Mouse (Mus musculus) cerebellum, postnatal 10 days (tissue): ENCODE measurements at regions not wholly inside any gene's neighbourhood (a gene's known extent, or its start where the extent isn't known, plus 50 kb on each side); places are given as distances from the start of the nearest gene placed in this dataset.
A peak's percentile ranks its signal among the peaks of the same experiment; 100 is the strongest.

Experiments
- DNase-seq, 2 experiments: peaks; one replicate each; pipeline ENCODE4 v3.0.0; 2021; ENCODE audit warnings: mixed read lengths in 2 of 2

DNA sequence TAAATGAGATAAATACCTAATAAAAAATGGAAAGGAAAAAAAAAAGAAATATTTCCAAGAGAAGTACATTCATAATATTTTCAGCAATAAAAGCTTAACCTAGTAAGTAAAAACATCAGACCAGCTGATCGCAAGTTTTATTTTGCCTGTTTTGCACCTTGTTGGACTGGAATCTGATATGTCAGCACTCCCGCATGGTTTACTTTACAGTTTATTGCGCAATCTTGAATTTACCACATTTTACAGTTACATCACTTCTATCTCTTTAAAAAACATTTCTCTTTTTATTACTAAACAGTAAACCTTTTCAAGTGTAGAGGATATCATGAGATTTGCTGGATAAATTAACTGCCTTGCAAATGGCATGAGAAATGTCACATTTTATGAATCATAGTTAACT is 669.1 kb upstream of the Slitrk1 start:
- DNase-seq: no peak

DNA sequence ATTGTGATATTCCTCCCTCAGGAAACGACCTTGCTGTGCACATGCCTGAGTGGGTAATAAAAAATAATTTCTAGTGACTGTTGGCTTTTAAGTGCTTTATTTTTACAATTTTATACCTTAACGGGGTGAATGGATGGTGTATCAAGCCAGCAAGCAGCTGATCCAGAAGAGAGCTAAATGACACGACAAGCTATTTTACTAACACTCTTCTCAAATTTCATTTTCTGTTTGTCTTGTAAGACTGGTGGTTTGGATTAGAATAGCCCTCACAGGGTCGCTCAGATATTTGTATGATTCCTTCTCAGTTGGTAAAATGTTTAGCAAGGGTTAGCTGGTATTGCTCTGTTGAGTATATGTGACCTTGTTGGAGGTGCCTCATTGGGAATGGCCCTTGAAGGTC is 665.7 kb upstream of the Slitrk1 start:
- no peak for DNase-seq

DNA sequence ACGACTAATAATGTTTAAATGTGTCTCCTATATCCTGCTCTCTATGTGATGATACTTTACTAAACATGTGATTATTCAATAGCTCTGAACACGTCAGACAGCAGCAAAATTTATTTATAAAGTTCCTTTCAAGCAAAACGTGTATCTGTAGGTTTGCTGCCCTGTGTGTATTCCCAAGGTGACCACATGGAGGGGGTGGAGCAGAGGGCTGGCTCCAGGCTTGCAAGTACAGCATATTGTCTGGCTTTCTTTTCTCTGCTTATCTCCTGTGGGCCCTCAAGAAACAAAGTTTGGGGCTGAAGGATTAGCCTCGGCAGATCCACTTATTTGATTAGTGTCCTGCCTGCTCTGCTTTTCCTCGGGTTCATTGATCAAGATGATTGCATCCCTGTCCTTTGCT is 636.6 kb upstream of the Slitrk1 start:
- peak in 1 of 2 experiments; percentile 2 for DNase-seq

DNA sequence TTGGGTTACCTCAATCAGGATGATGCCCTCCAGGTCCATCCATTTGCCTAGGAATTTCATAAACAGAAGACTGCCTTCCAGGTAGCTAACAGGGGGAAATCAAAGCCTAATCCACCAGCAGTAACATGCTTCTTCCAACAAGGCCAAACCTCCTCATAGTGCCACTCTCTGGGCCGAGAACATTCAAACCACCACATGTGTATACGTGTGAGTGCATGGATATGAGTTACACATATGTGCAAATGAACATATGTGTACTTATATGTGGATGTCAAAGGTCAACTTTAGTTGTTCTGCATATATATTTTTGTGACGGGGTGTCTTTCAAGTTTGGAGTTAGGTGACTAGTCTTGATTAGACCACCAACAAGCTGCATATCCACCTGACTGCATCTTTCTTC is 601.0 kb upstream of the Slitrk1 start:
- DNase-seq: no peak
